Mouse (Mus musculus): ENCODE measurements around the gene Dync1i2. TPM values are rescaled to one million over a fixed set of nuclear protein-coding genes. Genes with fewer than 3 reads are reported as not detected.
A peak's percentile ranks its signal among the peaks of the same experiment; 100 is the strongest.

Gene Dync1i2
- polyA plus RNA-seq, 1 experiment from 2014 or later: 118 TPM

DNA sequence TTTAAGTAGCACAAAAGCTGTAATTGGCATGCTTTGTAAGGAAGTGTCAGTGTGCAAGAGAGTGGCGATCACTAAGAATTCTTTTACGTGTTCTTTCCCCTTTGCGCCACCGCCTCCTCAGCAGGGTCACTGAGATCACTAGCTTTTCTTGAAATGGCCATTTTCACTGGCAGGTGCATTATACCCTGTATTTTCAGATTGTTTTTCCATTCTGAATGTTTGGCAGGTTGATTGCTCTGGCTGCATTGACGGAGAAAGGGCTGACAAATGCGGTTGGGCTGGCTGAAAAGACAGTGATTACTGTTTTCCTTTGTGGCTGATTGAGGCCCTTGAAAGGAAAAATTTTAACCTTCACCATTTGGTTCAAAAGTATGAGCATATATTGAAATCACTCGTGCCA lies 33.3 kb downstream of the Dync1i2 start:
- ATAC-seq (ENCODE audit: insufficient number of reproducible peaks, insufficient read depth, low FRiP score, low TSS enrichment): no peak
- no peak overlapping the region for H3K4me2 ChIP-seq (replicated peaks)

DNA sequence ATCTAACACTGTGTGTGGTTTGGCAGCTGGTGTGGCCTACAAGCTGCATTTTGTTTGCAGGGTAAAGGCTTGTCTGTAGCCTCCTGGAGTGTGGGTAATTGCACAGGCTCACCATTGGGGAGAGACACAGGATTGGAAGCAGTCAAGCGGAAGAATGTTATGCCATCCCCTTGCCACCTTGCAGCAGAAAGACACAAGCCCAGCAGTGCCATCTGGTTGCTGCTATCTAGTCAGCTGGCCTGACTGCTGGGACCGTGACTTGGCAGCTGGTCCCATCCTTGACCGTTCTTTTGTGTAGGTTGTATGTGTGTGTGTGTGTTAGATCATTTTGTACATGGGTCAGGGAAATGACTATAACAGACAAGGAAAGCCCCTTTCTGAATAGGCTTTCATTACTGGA lies 33.9 kb downstream of the Dync1i2 start:
- Histone ChIP-seq H3K27ac (no peak overlapping the region), H3K36me3 (peaks cover 32% of the 10 kb centered on the region), H3K4me1 (no peaks in the 10 kb centered on the region), H3K4me2 (replicated peaks) (no peak overlapping the region), H3K4me3 (no peak overlapping the region), H3K9ac (no peak overlapping the region), H3K27me3 (no peaks in the 10 kb centered on the region), H3K9me3 (no peaks in the 10 kb centered on the region)
- no peak for ATAC-seq (ENCODE audit: insufficient number of reproducible peaks, insufficient read depth, low FRiP score, low TSS enrichment)
- WGBS: 80% methylated on average over 3 of the region's 3 CpGs

More for the DNA sequence above, 33.3 kb downstream of the Dync1i2 start:
- Histone ChIP-seq H3K36me3 (peaks cover 30% of the 10 kb centered on the region), H3K4me1 (no peaks in the 10 kb centered on the region), H3K9me3 (no peaks in the 10 kb centered on the region), H3K27me3 (no peaks in the 10 kb centered on the region), H3K4me3 (no peak overlapping the region), H3K9ac (no peak overlapping the region), H3K27ac (no peak overlapping the region)
- whole genome bisulfite sequencing: 75% methylated on average over 7 of the region's 7 CpGs

DNA sequence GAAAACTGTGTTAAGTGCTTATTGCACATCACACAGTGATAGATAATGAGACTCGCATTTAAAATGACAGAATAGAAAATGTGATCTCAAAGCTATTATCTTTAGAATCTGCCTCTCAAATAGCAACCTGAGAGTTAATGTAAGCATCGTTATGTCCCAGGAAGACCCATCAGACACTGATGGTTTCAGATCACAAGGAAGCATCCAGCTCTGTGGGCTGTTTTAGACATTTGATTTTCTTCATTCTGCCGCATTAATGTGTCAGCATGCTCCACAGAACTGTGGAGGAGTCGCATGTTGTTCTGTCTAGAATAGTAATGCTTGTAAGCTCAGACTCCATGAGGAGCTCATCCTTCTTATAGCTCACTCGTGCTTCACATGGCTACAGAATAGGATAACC lies 34.6 kb downstream of the Dync1i2 start:
- no peak overlapping the region for H3K27ac ChIP-seq
- no peak overlapping the region for H3K9ac ChIP-seq
- no peaks in the 10 kb centered on the region for H3K27me3 ChIP-seq
- H3K9me3 ChIP-seq: no peaks in the 10 kb centered on the region
- peaks cover 34% of the 10 kb centered on the region for H3K36me3 ChIP-seq
- no peaks in the 10 kb centered on the region for H3K4me1 ChIP-seq
- H3K4me2 ChIP-seq (replicated peaks): no peak overlapping the region
- WGBS: 87% methylated on average over 5 of the region's 5 CpGs
- ATAC-seq (ENCODE audit: insufficient number of reproducible peaks, insufficient read depth, low FRiP score, low TSS enrichment): no peak
- H3K4me3 ChIP-seq: no peak overlapping the region

DNA sequence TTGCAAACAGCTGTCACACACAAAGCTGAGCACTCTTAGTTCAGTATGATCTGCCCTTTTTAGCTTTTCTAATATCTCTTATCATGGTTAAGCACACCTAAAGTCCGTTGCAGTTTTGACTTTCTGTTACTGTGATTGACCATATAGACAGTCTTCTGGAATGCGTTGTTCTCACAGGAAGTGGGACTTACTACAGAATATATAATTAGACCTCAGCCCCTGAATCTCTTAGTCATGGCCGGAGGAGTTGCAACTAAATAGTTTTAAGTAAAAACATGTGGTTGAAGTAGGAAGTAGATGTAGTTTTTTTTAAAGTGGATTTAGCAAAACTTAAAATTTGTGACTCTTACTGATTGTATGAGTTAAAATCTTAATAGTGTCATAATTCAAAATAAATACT lies 36.6 kb downstream of the Dync1i2 start:
- H3K27ac ChIP-seq: no peak overlapping the region
- H3K36me3 ChIP-seq: peaks cover 44% of the 10 kb centered on the region
- no peaks in the 10 kb centered on the region for H3K4me1 ChIP-seq
- no peaks in the 10 kb centered on the region for H3K9me3 ChIP-seq
- H3K4me2 ChIP-seq (replicated peaks): no peak overlapping the region
- H3K4me3 ChIP-seq: no peak overlapping the region
- H3K27me3 ChIP-seq: no peaks in the 10 kb centered on the region
- ATAC-seq (ENCODE audit: insufficient number of reproducible peaks, insufficient read depth, low FRiP score, low TSS enrichment): no peak
- 43% methylated on average over 3 of the region's 3 CpGs for WGBS
- H3K9ac ChIP-seq: no peak overlapping the region

DNA sequence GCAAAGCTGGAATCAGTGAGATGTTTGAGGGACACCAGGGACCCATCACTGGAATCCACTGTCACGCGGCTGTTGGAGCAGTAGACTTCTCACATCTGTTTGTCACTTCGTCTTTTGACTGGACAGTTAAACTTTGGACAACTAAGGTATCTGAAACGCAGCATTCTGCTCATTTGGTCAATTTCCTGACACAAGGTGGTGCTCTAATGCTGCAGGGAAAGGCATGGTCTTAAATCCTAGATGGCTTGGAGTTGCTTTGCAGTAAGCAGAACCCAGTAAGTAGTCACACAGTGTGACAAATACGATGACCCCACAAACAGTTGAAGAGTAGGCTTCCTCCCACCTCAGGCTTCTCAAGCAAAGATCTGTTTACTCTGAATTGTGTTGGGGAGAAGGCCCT lies 39.3 kb downstream of the Dync1i2 start:
- peaks cover 48% of the 10 kb centered on the region for H3K36me3 ChIP-seq
- no peak overlapping the region for H3K4me3 ChIP-seq
- H3K9me3 ChIP-seq: no peaks in the 10 kb centered on the region
- no peaks in the 10 kb centered on the region for H3K27me3 ChIP-seq
- H3K9ac ChIP-seq: no peak overlapping the region
- no peak overlapping the region for H3K4me2 ChIP-seq (replicated peaks)
- H3K27ac ChIP-seq: no peak overlapping the region
- ATAC-seq (ENCODE audit: insufficient number of reproducible peaks, insufficient read depth, low FRiP score, low TSS enrichment): no peak
- WGBS: 70% methylated on average over 5 of the region's 5 CpGs
- H3K4me1 ChIP-seq: no peaks in the 10 kb centered on the region

DNA sequence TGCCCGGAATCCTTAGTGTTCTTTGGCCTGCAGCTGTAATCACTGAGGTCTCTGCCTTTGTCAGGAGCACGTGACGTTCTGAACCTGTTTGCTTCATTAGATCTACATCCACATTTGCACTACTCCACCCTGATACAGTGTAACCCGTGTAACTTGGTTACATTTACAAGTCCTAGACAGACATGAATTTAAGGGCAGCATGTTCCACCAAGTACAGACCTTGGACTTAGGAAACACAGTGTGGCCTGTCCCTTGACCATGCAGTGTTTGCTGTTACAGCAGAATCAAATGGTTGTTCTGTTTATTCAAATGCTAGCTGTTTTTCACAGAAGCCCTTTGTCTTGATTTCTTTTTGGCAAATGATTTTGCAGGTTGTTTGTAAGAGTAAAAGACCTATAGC lies 43.3 kb downstream of the Dync1i2 start:
- no peak for ATAC-seq (ENCODE audit: insufficient number of reproducible peaks, insufficient read depth, low FRiP score, low TSS enrichment)
- peaks cover 73% of the 10 kb centered on the region for H3K36me3 ChIP-seq
- no peaks in the 10 kb centered on the region for H3K4me1 ChIP-seq
- WGBS: 77% methylated on average over 4 of the region's 4 CpGs
- no peak overlapping the region for H3K4me2 ChIP-seq (replicated peaks)
- H3K4me3 ChIP-seq: no peak overlapping the region
- no peaks in the 10 kb centered on the region for H3K27me3 ChIP-seq
- no peaks in the 10 kb centered on the region for H3K9me3 ChIP-seq
- no peak overlapping the region for H3K27ac ChIP-seq
- no peak overlapping the region for H3K9ac ChIP-seq

DNA sequence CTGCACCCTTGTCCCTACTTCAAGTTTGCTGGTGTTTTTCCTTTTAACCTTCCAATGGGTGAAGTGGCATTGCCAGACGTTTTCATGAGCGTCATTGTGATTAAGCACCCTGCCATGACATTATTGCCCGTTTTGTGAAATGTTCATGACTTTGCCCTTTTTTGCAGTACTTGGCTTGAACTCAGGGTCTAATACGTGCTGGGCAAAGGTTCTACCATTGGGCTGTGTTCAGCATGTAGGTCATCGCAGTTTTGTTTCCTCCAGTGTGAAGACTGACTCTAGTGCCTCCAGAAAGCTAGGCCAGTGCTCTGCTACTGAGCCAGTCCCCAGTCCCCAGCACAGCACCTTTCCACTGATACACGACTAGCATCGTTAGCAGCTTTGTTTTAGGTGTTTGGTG lies 45.1 kb downstream of the Dync1i2 start:
- Histone ChIP-seq H3K36me3 (peaks cover 70% of the 10 kb centered on the region), H3K9me3 (no peaks in the 10 kb centered on the region), H3K9ac (no peak overlapping the region), H3K4me3 (no peak overlapping the region), H3K4me1 (no peaks in the 10 kb centered on the region), H3K27ac (no peak overlapping the region), H3K27me3 (no peaks in the 10 kb centered on the region), H3K4me2 (replicated peaks) (no peak overlapping the region)
- WGBS: 93% methylated on average over 7 of the region's 7 CpGs
- ATAC-seq (ENCODE audit: insufficient number of reproducible peaks, insufficient read depth, low FRiP score, low TSS enrichment): no peak

DNA sequence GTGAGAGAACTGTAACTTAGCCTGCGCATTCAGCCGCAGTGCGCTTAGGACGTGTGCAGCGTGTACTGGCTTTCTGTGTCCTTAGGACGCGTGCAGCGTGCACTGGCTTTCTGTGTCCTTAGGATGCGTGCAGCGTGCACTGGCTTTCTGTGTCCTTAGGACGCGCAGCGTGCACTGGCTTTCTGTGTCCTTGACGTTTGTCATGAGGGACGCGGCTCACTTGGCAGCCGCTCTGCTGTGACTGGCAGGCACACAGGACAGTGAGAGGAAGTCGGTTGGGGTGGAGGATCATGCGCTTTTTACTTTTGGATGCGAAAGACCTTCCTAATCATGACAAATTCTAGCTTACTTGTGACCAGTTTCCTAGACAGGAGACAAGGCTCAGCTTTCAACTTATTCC lies 53.1 kb downstream of the Dync1i2 start:
- WGBS: 93% methylated on average over 20 of the region's 20 CpGs
- H3K9ac ChIP-seq: no peak overlapping the region
- no peak overlapping the region for H3K27ac ChIP-seq
- H3K36me3 ChIP-seq: peaks cover 57% of the 10 kb centered on the region
- no peak overlapping the region for H3K4me3 ChIP-seq
- no peaks in the 10 kb centered on the region for H3K4me1 ChIP-seq
- ATAC-seq (ENCODE audit: insufficient number of reproducible peaks, insufficient read depth, low FRiP score, low TSS enrichment): no peak
- H3K9me3 ChIP-seq: no peaks in the 10 kb centered on the region
- no peak overlapping the region for H3K4me2 ChIP-seq (replicated peaks)
- H3K27me3 ChIP-seq: no peaks in the 10 kb centered on the region

DNA sequence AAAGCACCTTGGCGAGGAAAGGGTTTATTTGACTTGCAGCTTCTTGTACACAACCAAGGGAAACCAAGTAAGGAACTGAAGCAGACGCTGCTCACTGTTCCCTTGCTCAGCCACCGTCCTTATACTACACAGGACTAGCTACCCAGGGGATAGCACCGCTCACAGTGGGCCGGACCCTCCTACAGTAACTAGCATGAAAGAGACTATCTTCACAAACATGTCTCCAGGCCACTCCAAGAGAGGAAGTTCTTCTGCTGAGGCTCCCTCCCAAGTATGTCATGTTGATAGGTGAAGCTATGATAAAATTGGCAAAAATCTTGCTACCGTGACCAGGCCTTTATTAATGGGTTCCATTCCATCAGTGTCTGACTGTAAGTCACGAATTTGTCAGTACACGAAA lies 57.2 kb downstream of the Dync1i2 start:
- Histone ChIP-seq H3K4me1 (peaks cover 4% of the 10 kb centered on the region; the same call in 1 of the 2 replicates), H3K9me3 (no peaks in the 10 kb centered on the region), H3K36me3 (peaks cover 31% of the 10 kb centered on the region), H3K27ac (no peak overlapping the region), H3K4me3 (no peak overlapping the region), H3K4me2 (replicated peaks) (no peak overlapping the region), H3K27me3 (no peaks in the 10 kb centered on the region), H3K9ac (no peak overlapping the region)
- no peak for ATAC-seq (ENCODE audit: insufficient number of reproducible peaks, insufficient read depth, low FRiP score, low TSS enrichment)
- WGBS: 90% methylated on average over 8 of the region's 8 CpGs

DNA sequence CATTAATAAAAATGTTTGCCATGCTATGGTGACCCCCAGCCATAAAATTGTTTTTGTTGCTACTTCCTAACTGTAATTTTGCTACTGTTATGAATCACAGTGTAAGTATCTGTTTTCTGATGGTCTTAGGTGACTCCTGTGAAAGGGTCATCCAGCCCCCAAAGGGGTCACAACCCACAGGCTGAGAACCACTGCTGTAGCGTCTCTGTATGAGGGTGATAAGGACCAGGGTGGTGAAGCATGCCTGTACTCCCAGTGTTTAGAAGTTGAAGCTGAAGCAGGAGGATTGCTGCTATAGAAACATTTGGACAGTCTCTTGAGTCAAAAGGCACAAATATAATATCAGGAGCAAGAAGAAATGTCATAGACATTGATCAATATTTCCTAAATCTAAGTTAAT lies 57.8 kb downstream of the Dync1i2 start:
- H3K4me2 ChIP-seq (replicated peaks): no peak overlapping the region
- no peaks in the 10 kb centered on the region for H3K9me3 ChIP-seq
- H3K4me1 ChIP-seq: peaks cover 5% of the 10 kb centered on the region; the same call in 1 of the 2 replicates
- 53% methylated on average over 1 of the region's 1 CpGs for WGBS
- H3K27me3 ChIP-seq: no peaks in the 10 kb centered on the region
- H3K27ac ChIP-seq: no peak overlapping the region
- peaks cover 30% of the 10 kb centered on the region for H3K36me3 ChIP-seq
- ATAC-seq (ENCODE audit: insufficient number of reproducible peaks, insufficient read depth, low FRiP score, low TSS enrichment): no peak
- no peak overlapping the region for H3K4me3 ChIP-seq
- no peak overlapping the region for H3K9ac ChIP-seq

DNA sequence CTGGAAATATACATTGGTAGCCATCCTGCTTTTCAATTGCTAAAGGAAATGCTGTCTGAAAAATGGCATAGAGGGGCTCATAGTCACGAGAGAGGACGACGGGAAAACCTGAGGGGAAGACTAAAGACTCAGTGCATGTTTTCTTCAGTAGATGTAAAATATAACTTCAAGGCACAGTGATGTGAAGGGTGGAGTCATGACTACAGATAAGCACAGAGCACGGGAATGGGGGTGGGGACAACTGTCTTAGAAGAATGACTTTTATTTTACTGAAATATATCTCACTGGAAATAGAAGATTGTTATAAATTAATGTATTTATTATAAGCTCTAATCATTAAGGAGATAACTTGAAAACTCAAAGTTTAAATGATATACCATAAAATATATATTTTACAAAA lies 58.6 kb downstream of the Dync1i2 start:
- no peak overlapping the region for H3K4me2 ChIP-seq (replicated peaks)
- H3K4me1 ChIP-seq: peaks cover 5% of the 10 kb centered on the region; the same call in 1 of the 2 replicates
- H3K9me3 ChIP-seq: no peaks in the 10 kb centered on the region
- no peaks in the 10 kb centered on the region for H3K27me3 ChIP-seq
- no peak for ATAC-seq (ENCODE audit: insufficient number of reproducible peaks, insufficient read depth, low FRiP score, low TSS enrichment)
- peaks cover 24% of the 10 kb centered on the region for H3K36me3 ChIP-seq
- H3K4me3 ChIP-seq: no peak overlapping the region
- H3K9ac ChIP-seq: no peak overlapping the region
- no peak overlapping the region for H3K27ac ChIP-seq
- 80% methylated on average over 4 of the region's 4 CpGs for WGBS

DNA sequence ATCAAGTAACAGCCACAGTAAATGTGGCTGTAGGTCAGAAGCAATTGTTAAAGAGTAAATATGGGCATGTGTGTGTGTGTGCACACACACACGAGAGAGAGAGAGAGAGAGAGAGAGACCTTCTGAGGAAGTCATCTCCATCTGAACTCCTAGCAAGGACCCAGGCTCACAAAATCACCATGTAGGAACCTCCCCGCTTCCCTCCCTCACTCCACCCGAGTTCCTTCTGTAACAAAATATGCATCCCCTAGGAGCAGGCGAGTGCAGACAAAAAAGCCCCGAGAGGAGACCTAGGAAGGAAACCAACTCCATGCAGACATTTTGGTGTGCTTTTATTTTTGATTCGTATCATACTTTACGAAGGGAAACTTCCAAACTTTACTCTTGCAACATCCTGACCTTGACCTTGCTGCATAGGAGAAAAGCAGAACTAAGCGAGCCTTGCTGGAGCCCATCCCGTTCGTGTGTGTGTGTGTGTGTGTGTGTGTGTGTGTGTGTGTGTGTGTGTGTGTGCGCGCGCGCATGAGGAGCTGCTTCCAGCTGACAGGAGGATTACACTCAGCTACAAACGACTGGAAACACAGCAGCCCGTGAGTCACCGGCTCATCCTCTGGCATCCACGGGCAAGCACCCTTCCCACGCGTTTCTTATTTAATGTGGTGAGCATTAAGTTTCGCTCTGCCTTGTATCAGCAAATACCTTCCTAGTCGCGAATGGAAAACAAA lies 62.6 kb downstream of the Dync1i2 start:
- no peak for ATAC-seq (ENCODE audit: insufficient number of reproducible peaks, insufficient read depth, low FRiP score, low TSS enrichment)
- no peaks in the 10 kb centered on the region for H3K27me3 ChIP-seq
- WGBS: 32% methylated on average over 19 of the region's 23 CpGs
- peaks cover 17% of the 10 kb centered on the region; the same call in 1 of the 2 replicates for H3K36me3 ChIP-seq
- H3K4me1 ChIP-seq: peaks cover 14% of the 10 kb centered on the region; the same call in 1 of the 2 replicates
- no peaks in the 10 kb centered on the region for H3K9me3 ChIP-seq
- H3K4me3 ChIP-seq: no peak overlapping the region
- H3K9ac ChIP-seq: no peak overlapping the region
- peak overlapping the region; percentile 37 for H3K4me2 ChIP-seq (replicated peaks)
- peak overlapping the region; percentile 60; the same call in 1 of the 2 replicates for H3K27ac ChIP-seq

Measured in embryonic facial prominence, embryonic 12.5 days (tissue).